Mouse (Mus musculus) spleen, adult 10 weeks (tissue): Measurements from ENCODE around the gene Zc3h13. TPM values are rescaled to one million over a fixed set of nuclear protein-coding genes. Genes with fewer than 3 reads are reported as not detected.

Experiments
- polyA plus RNA-seq: library from polyadenylated mRNA; stranded (reverse); fragments of 350-450 nt; fragmentation: Illumina TruSeq; extraction: RNeasy Lipid Tissue Mini Kit (QIAGEN cat#74804); gene quantifications from one replicate; pipeline ENCODE4 v1.2.3, GENCODE M21; 2015; ENCODE audit warnings: low replicate concordance; ENCODE audit not compliant: insufficient read depth

The Zc3h13 gene
- polyA plus RNA-seq: 39.0 TPM

DNA sequence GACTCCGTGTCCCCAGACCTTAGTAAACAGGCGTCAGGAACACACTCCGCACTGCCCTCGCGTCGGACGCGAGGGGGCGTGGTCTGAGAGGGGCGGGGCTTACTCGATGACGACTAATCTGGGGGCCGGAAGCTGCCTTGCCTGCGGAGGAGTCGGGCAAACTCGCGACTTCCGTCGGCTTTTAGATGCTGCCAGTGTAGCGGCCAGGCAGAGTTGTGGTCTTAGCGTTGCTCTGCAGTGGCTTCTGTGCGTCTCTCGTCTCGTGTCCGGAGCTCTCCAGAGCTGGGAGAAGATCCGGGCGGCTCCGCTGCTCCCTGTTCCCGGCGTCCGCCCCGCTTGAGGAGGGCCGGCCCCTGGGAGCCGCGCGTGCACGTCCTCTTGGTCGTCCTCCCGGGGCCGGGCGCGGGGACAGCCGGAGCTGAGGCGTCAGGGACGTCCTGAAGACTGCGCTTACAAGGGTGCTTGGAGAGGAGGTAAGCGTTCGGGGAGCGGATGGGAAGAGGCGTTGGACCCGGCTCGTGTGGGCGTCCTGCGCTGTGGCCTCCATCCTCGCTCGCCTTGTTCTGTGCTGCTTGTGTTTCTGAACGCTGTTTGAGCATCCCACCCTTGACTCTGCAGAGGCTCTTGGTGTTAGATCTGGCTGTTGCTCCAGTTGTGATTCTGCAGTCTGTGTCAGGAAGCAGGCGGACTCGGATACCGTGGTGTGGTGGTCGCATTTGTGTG lies at the start of gene Zc3h13:
TSS of gene Zc3h13 (plus strand) at position 181 of the 723 bp plus-strand sequence.

DNA sequence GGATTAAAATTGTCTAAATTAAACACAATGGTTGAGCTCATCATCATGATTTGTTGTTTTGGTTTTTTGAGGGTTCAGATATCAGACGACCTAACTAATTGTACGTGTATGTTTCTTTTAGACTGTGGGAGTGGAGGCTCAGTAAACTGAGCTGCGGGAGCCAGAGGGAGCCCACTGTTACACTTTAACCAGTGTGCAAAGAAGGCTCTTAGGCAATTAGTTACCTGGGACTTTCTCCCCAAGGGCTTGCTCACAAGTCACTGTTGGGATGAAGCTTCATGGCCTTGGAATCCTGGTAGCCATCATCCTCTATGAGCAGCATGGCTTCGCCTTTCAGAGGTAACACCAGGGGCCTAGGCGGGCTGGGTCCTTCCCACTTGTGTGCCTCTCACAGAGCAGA lies 42.1 kb upstream of the Zc3h13 start, which contains the start of gene Cpb2:
TSS of gene Cpb2 (plus strand) at position 201 of the 400 bp plus-strand sequence.

Other genes with a start within 250 kb of the Zc3h13 start
- 0.26 TPM for gene Lrrc63, start 153.5 kb upstream of the Zc3h13 start, polyA plus RNA-seq
- 1,063 TPM for gene Lcp1, start 153.3 kb upstream of the Zc3h13 start, polyA plus RNA-seq
- gene Cpb2, start 42.1 kb upstream of the Zc3h13 start, polyA plus RNA-seq: not detected
- 0.14 TPM for gene Siah3, start 171.6 kb downstream of the Zc3h13 start, polyA plus RNA-seq